Mouse (Mus musculus) neural tube, postnatal 0 days (tissue): ENCODE data around the gene Cmtm7. TPM values are rescaled to one million over a fixed set of nuclear protein-coding genes. Genes with fewer than 3 reads are reported as not detected.

Experiments used
- polyA plus RNA-seq: library from polyadenylated mRNA; unstranded; fragments of >200 nt; fragmentation: Nextera tagmentation; extraction: Ambion mirVana; gene quantifications from 2 replicates; pipeline ENCODE4 v1.2.1, GENCODE M21; 2015

Cmtm7 gene
- polyA plus RNA-seq = 12.8 and 14.7 TPM in 2 replicates

DNA sequence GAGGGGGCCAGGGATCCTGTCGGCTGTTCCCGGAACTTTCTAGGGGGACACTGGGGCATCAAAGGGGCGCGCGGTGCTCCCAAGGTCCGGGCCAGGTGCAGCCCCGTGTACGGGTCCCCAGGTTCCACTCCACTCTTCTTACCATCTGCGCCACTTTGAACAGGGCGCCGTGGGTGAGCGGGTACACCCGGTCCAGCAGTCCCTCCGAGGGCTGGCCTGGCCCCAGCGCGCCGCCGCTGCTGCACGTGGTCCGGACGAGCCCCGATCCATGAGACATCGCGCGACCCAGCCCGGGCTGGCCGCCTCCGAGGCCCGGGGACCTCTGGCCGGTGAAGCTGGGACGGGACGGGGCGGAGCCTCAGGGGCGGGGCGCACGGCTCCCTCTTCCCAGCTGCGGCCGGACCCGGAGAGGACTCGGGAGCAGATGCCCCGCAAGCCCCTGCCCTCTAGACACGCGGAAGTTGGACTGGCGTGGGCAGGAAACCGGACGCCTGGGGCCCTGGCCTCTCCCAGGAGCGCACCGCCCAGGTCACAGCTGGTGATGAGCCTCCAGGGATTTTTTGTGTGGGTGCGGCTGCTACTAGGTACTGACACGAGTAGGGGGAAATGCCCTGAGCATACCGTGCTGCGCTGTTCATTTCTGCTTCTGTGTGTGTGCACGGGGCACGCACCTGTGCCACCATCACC is at the start of gene Cmtm7:
TSS of gene Cmtm7 (minus strand) at position 331 of the 687 bp plus-strand sequence.

DNA sequence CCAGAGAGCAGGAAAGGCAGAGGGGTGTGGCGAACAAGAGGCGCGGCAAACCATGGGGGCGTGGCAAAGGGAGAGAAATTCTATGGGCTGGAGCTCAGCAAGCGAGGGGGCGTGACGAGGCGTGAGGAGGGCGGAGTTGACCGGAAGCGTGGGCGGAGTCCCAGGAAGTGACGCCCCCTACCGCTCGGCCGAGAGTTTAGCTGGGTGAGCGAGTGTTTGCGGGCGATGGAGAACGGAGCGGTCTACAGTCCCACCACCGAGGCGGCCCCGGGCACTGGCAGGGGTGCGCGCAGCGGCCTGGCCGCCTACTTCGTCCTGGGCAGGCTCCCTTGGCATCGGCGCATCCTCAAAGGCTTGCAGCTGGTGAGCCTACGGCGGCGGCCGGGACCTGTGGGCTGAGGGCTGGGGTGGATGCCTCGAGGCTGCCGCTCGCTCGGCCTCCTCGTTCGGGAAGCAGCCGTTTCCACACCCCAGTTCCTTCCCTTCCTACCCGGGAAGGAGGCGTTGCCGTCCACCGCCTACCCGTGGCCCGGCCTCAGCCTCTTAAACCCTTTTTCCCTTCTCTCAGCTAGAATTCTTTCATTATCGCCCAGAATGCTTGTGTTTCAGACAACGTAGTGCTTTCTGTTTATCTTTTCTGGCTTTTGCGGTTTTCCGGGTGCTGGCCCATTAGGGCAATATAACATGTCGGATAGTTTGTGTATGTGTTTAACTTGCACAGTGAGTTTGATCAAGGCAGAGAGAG is 50.5 kb downstream of the Cmtm7 start, which contains the start of gene Cmtm6:
TSS of gene Cmtm6 (plus strand) at position 106 of the 745 bp plus-strand sequence.

Other genes starting within 250 kb of the Cmtm7 start
- 0.20 and 0.26 TPM in 2 replicates for gene Trim71, start 217.5 kb downstream of the Cmtm7 start, polyA plus RNA-seq
- gene Cnot10, start 141.7 kb downstream of the Cmtm7 start, polyA plus RNA-seq = 38.1 and 40.2 TPM in 2 replicates
- gene Dync1li1, start 93.1 kb downstream of the Cmtm7 start, polyA plus RNA-seq = 114 and 119 TPM in 2 replicates
- 22.8 and 22.9 TPM in 2 replicates for gene Cmtm6, start 50.7 kb downstream of the Cmtm7 start, polyA plus RNA-seq
- gene Cmtm8, start 62.3 kb upstream of the Cmtm7 start, polyA plus RNA-seq = 6.5 and 7.5 TPM in 2 replicates
- gene Gpd1l, start 152.1 kb upstream of the Cmtm7 start, polyA plus RNA-seq = 39.6 and 42.4 TPM in 2 replicates
- gene Osbpl10, start 196.7 kb upstream of the Cmtm7 start, polyA plus RNA-seq = 4.2 and 5.1 TPM in 2 replicates
- gene Rps27rt, start 200.9 kb upstream of the Cmtm7 start, polyA plus RNA-seq = 235 and 316 TPM in 2 replicates